Comparison of ENCODE assay signal across 20 mouse cellular contexts in the genomic region with DNA sequence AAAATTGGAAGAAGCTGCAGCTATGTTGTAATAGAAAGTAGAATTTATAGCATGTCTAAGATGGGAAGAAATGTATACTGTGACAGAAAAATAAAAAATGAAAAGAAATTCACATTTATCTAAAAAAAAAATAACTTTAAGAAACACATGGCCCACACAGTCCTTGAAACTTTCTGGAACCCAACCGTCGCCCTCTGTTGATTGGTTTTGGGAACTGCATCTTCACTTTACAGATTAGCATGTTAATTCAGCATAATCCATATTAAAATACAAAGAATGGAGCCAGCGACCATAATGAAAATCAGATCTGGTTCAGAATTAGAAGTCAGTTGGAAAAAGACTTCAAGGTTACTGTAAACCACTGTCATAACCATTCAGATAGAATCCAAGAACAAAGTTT.
DNase-seq lines count a peak whose midpoint lies in the region; ATAC-seq and TF ChIP-seq lines count a peak whose summit lies in the region.
"Had no signal": no experiment of that assay in that cellular context is flagged by ENCODE, and none has a peak within 500 bp of the region (broad histone marks: within the 10 kb centered on the region; RNA-seq: fewer than 3 reads in every experiment).

No protein-coding gene starts in this region.

- WGBS in intestine, postnatal 0 days, result 51% methylated on average over 3 of the region's 3 CpGs
- 53% methylated on average over 3 of the region's 3 CpGs for WGBS in intestine, embryonic 16.5 days
- 35% methylated on average over 3 of the region's 3 CpGs for WGBS in lung, postnatal 0 days
- WGBS in stomach, postnatal 0 days, result 52% methylated on average over 3 of the region's 3 CpGs

- no peak overlapping the region for H3K4me2 ChIP-seq in intestine, postnatal 0 days (replicated peaks; ENCODE audit: low read depth)
- no peak overlapping the region for H3K4me2 ChIP-seq in intestine, embryonic 16.5 days (ENCODE audit: low read depth, low read length)
- no peak overlapping the region for H3K4me2 ChIP-seq in lung, postnatal 0 days (replicated peaks; ENCODE audit: low read depth, low read length)
- H3K4me2 ChIP-seq in stomach, postnatal 0 days (replicated peaks; ENCODE audit: low read depth), result no peak overlapping the region
- H3K4me2 ChIP-seq: heart, embryonic 11.5 days; midbrain, embryonic 15.5 days; neural tube, embryonic 13.5 days had no signal

- H3K4me1 ChIP-seq in intestine, postnatal 0 days (replicated peaks; ENCODE audit: control insufficient read depth, insufficient read depth, low read length), result no peaks in the 10 kb centered on the region
- no peaks in the 10 kb centered on the region for H3K4me1 ChIP-seq in intestine, embryonic 16.5 days (ENCODE audit: control insufficient read depth, insufficient read depth, low read length)
- H3K4me1 ChIP-seq in lung, postnatal 0 days (ENCODE audit: insufficient read depth, low read depth, low read length), result no peaks in the 10 kb centered on the region
- H3K4me1 ChIP-seq in stomach, postnatal 0 days (replicated peaks; ENCODE audit: control insufficient read depth, insufficient read depth), result no peaks in the 10 kb centered on the region
- H3K4me1 ChIP-seq: midbrain, embryonic 15.5 days; neural tube, embryonic 13.5 days had no signal

- TF ChIP-seq CTCF in intestine, postnatal 0 days (IDR thresholded peaks at IDR 0.05; ENCODE audit: low read depth), result peak; percentile 50
- peak; percentile 32; the same call in 1 of the 2 replicates for TF ChIP-seq CTCF in lung, postnatal 0 days (IDR thresholded peaks at IDR 0.05)
- TF ChIP-seq CTCF in brain, embryonic 14.5 days (IDR thresholded peaks at IDR 0.05; ENCODE audit: borderline replicate concordance, extremely low read depth, insufficient read depth, insufficient read length), result peak; percentile 28; the same call in 1 of the 2 replicates
- TF ChIP-seq CTCF in stomach, postnatal 0 days (IDR thresholded peaks at IDR 0.05; ENCODE audit: low read depth), result peak; percentile 59

- ATAC-seq in intestine, postnatal 0 days, result no peak
- ATAC-seq in intestine, embryonic 16.5 days, result no peak
- no peak for ATAC-seq in lung, postnatal 0 days
- no peak for ATAC-seq in stomach, postnatal 0 days (ENCODE audit: low FRiP score, low TSS enrichment)
- ATAC-seq: inflammation-experienced regulatory T-cells, adult 6 months; midbrain, embryonic 15.5 days had no signal

- no peak for TF ChIP-seq POLR2A in brain, embryonic 14.5 days (IDR thresholded peaks at IDR 0.05; ENCODE audit: borderline replicate concordance, extremely low read depth, insufficient read depth, insufficient read length, poor library complexity, severe bottlenecking)

- DNase-seq in lung, postnatal 0 days (ENCODE audit: low spot score), result no peak
- DNase-seq in lung, postnatal 25 days (ENCODE audit: low spot score), result no peak
- no peak for DNase-seq in brain, embryonic 14.5 days (ENCODE audit: low read depth)
- no peak for DNase-seq in stomach, postnatal 0 days (ENCODE audit: low spot score)
- DNase-seq in thymus, adult 18-20 months, result no peak
- DNase-seq: cerebellum, adult 11-12 months; gastrocnemius, postnatal 36 days; heart, postnatal 36 days; kidney, postnatal 14 days; left cerebral cortex, postnatal 4 days; lung, adult 18-20 months; thymus, postnatal 25 days had no signal

- no peak overlapping the region for H3K27ac ChIP-seq in intestine, postnatal 0 days (ENCODE audit: low read depth, low read length)
- no peak overlapping the region for H3K27ac ChIP-seq in intestine, embryonic 16.5 days (ENCODE audit: low read length)
- H3K27ac ChIP-seq in lung, postnatal 0 days (ENCODE audit: low read length), result no peak overlapping the region
- H3K27ac ChIP-seq in stomach, postnatal 0 days (replicated peaks), result no peak overlapping the region
- H3K27ac ChIP-seq: midbrain, embryonic 15.5 days; neural tube, embryonic 13.5 days had no signal

- TF ChIP-seq EP300 in lung, postnatal 0 days (IDR thresholded peaks at IDR 0.05), result no peak
- TF ChIP-seq EP300 in stomach, postnatal 0 days (optimal IDR thresholded peaks at IDR 0.05), result no peak

- no peaks in the 10 kb centered on the region for H3K27me3 ChIP-seq in intestine, postnatal 0 days (replicated peaks; ENCODE audit: control insufficient read depth, insufficient read depth, low read length)
- no peaks in the 10 kb centered on the region for H3K27me3 ChIP-seq in intestine, embryonic 16.5 days (replicated peaks; ENCODE audit: control insufficient read depth, insufficient read depth, low read length)
- H3K27me3 ChIP-seq in lung, postnatal 0 days (replicated peaks; ENCODE audit: insufficient read depth, low read length), result no peaks in the 10 kb centered on the region
- no peaks in the 10 kb centered on the region for H3K27me3 ChIP-seq in stomach, postnatal 0 days (ENCODE audit: control insufficient read depth, insufficient read depth, low read length)
- H3K27me3 ChIP-seq: CH12.LX; midbrain, embryonic 15.5 days; neural tube, embryonic 13.5 days had no signal

- H3K9ac ChIP-seq in intestine, postnatal 0 days (ENCODE audit: low read depth, low read length), result no peak overlapping the region
- H3K9ac ChIP-seq in intestine, embryonic 16.5 days (ENCODE audit: low read depth, low read length), result no peak overlapping the region
- H3K9ac ChIP-seq in lung, postnatal 0 days (replicated peaks; ENCODE audit: low read depth), result no peak overlapping the region
- H3K9ac ChIP-seq in stomach, postnatal 0 days (ENCODE audit: low read length), result no peak overlapping the region
- H3K9ac ChIP-seq: midbrain, embryonic 15.5 days; neural tube, embryonic 13.5 days had no signal

- H3K4me3 ChIP-seq in intestine, postnatal 0 days (ENCODE audit: low read depth, low read length), result no peak overlapping the region
- no peak overlapping the region for H3K4me3 ChIP-seq in intestine, embryonic 16.5 days (ENCODE audit: low read length)
- H3K4me3 ChIP-seq in lung, postnatal 0 days (ENCODE audit: low read depth, low read length), result no peak overlapping the region
- H3K4me3 ChIP-seq in stomach, postnatal 0 days (ENCODE audit: low read depth, low read length), result no peak overlapping the region
- H3K4me3 ChIP-seq: erythroblast, embryonic 14.5 days; midbrain, embryonic 15.5 days; neural tube, embryonic 13.5 days had no signal

- no peaks in the 10 kb centered on the region for H3K9me3 ChIP-seq in intestine, postnatal 0 days (ENCODE audit: control insufficient read depth)
- H3K9me3 ChIP-seq in intestine, embryonic 16.5 days (ENCODE audit: control insufficient read depth, low read length), result no peaks in the 10 kb centered on the region
- no peaks in the 10 kb centered on the region for H3K9me3 ChIP-seq in lung, postnatal 0 days (ENCODE audit: low read length)
- H3K9me3 ChIP-seq in stomach, postnatal 0 days (ENCODE audit: control insufficient read depth, low read length), result no peaks in the 10 kb centered on the region
- H3K9me3 ChIP-seq: midbrain, embryonic 15.5 days; neural tube, embryonic 13.5 days had no signal

- no peaks in the 10 kb centered on the region for H3K36me3 ChIP-seq in intestine, postnatal 0 days (ENCODE audit: control insufficient read depth, insufficient read depth)
- no peaks in the 10 kb centered on the region for H3K36me3 ChIP-seq in intestine, embryonic 16.5 days (ENCODE audit: control insufficient read depth, insufficient read depth, low read length)
- H3K36me3 ChIP-seq in lung, postnatal 0 days (ENCODE audit: insufficient read depth, low read length), result no peaks in the 10 kb centered on the region
- no peaks in the 10 kb centered on the region for H3K36me3 ChIP-seq in stomach, postnatal 0 days (ENCODE audit: control insufficient read depth, insufficient read depth, low read length)
- H3K36me3 ChIP-seq: midbrain, embryonic 15.5 days; neural tube, embryonic 13.5 days had no signal
